Mouse (Mus musculus) forebrain, embryonic 13.5 days (tissue): Measurements from ENCODE around the gene Fau. TPM values are rescaled to one million over a fixed set of nuclear protein-coding genes. Genes with fewer than 3 reads are reported as not detected.
"Not testable (repeated sequence)": the region's sequence is repeated elsewhere in the genome, so short reads cannot be mapped to it uniquely, and the experiment has no call there.

Experiments
- ATAC-seq: fragments of 200-750 bp; cut with Nextera tagmentation; 2 replicates; pipeline ENCODE4 v1.8.0; 2017
- H3K27ac ChIP-seq: fragments of 300-500 bp; sonication (generic); 2 replicates; pipeline ENCODE4 v1.5.1; 2015; ENCODE audit warnings: inconsistent platforms, mild to moderate bottlenecking, moderate library complexity
- H3K27me3 ChIP-seq: fragments of 300-500 bp; sonication (generic); 2 replicates; pipeline ENCODE4 v1.6.1; 2015; ENCODE audit warnings: mild to moderate bottlenecking, inconsistent platforms
- H3K36me3 ChIP-seq: fragments of 300-500 bp; sonication (generic); 2 replicates; pipeline ENCODE4 v1.6.1; 2015; ENCODE audit warnings: mild to moderate bottlenecking, inconsistent platforms; ENCODE audit not compliant: poor library complexity, severe bottlenecking
- H3K4me1 ChIP-seq: fragments of 300-500 bp; sonication (generic); 2 replicates; pipeline ENCODE4 v1.6.1; 2015; ENCODE audit warnings: inconsistent platforms
- H3K4me2 ChIP-seq: fragments of 300-500 bp; sonication (generic); 2 replicates; pipeline ENCODE4 v1.6.1; 2015; ENCODE audit warnings: inconsistent platforms, mild to moderate bottlenecking, moderate library complexity
- H3K4me3 ChIP-seq: fragments of 300-500 bp; sonication (generic); 2 replicates; pipeline ENCODE4 v1.5.1; 2015; ENCODE audit warnings: mild to moderate bottlenecking, inconsistent platforms
- H3K9ac ChIP-seq: fragments of 300-500 bp; sonication (generic); 2 replicates; pipeline ENCODE4 v1.6.1; 2015; ENCODE audit warnings: mild to moderate bottlenecking, inconsistent platforms
- H3K9me3 ChIP-seq: fragments of 300-500 bp; sonication (generic); replicated peaks from 2 replicates; pipeline ENCODE4 v1.6.1; 2016; ENCODE audit warnings: inconsistent platforms
- WGBS: fragments of 180-500 bp; shearing (Covaris S2); methylation state at CpG from one replicate; pipeline ENCODE4 v1.1.7; 2015; 5-methylcytosine and 5-hydroxymethylcytosine counted together
- polyA plus RNA-seq: library from polyadenylated mRNA; unstranded; fragments of >200 nt; fragmentation: Nextera tagmentation; extraction: Ambion mirVana; gene quantifications from 2 replicates; pipeline ENCODE4 v1.2.1, GENCODE M21; 2015

The Fau gene
- polyA plus RNA-seq, 1 experiment from 2014 or later, result 758 TPM

DNA sequence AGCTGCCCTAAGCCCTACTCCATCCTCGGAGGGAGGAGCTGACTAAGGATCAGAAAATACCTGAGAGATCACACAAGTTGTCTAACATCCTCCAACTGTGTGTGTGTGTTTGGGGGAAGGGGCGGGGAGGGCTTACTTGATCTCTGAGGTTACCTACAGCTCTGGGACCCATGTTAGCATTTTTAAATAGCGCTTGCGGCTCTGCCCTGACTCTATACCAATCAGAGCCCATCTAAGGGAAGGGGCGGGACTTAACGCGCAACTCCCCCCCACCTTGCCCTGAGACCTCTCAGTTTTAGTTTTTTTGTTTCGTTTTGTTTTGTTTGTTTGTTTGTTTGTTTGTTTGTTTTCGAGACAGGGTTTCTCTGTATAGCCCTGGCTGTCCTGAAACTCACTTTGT, 28.2 kb upstream of the Fau start:
- H3K9me3 ChIP-seq, result no peaks in the 10 kb centered on the region
- no peak overlapping the region for H3K4me2 ChIP-seq
- H3K36me3 ChIP-seq, result no peaks in the 10 kb centered on the region
- no peak overlapping the region for H3K27ac ChIP-seq
- no peak overlapping the region for H3K9ac ChIP-seq
- ATAC-seq, result no peak
- H3K4me1 ChIP-seq, result no peaks in the 10 kb centered on the region
- H3K27me3 ChIP-seq, result no peaks in the 10 kb centered on the region
- H3K4me3 ChIP-seq, result no peak overlapping the region
- 79% methylated on average over 9 of the region's 9 CpGs for whole genome bisulfite sequencing

DNA sequence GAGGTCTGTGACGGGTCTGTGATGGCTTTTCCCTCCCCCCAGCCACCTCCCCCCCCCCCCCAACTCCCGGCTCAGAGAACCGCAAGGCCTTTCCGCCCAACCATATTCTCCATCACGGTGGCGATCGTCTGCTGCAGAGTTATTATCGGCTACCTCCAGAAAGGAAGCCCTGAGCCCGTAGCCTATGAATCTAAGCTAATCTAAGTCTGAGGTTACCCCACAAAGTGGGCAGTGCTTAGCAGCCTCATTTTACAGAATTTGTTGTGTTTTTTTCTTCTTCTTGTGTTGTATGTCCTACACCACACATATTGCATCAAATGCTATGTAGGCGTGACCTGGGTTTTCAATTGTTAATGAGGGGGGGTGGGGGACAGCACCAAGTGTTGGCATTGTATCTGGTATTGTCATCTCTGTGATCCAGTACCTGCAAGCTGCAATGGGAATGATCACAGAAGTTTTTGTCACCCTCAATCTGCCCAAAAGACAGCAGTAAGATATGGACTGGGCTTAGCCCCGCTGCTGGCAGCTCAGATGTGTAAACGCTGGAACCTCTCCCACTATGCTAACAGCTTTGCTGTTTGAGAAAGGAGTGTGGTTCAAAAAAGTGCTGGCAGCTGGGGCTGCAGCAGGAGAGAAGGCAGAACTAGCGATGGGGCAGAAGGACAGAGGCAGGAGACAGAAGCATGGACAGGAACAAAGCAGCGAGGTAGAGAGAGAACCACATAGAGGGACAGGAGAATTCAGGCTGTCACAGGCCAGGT, 26.9 kb upstream of the Fau start:
- H3K9me3 ChIP-seq, result no peaks in the 10 kb centered on the region
- no peak overlapping the region for H3K4me3 ChIP-seq
- H3K4me2 ChIP-seq, result no peak overlapping the region
- H3K36me3 ChIP-seq, result no peaks in the 10 kb centered on the region
- no peaks in the 10 kb centered on the region for H3K27me3 ChIP-seq
- no peaks in the 10 kb centered on the region for H3K4me1 ChIP-seq
- ATAC-seq, result no peak
- 73% methylated on average over 14 of the region's 14 CpGs for WGBS
- no peak overlapping the region for H3K27ac ChIP-seq
- no peak overlapping the region for H3K9ac ChIP-seq

- no peak overlapping the region for H3K4me2 ChIP-seq
- no peak overlapping the region for H3K27ac ChIP-seq
- no peak for ATAC-seq
- H3K27me3 ChIP-seq, result no peaks in the 10 kb centered on the region
- no peak overlapping the region for H3K9ac ChIP-seq
- no peak overlapping the region for H3K4me3 ChIP-seq
- WGBS, result 83% methylated on average over 9 of the region's 9 CpGs
- H3K9me3 ChIP-seq, result no peaks in the 10 kb centered on the region
- H3K4me1 ChIP-seq, result no peaks in the 10 kb centered on the region
- H3K36me3 ChIP-seq, result no peaks in the 10 kb centered on the region
These were observed 21.6 kb upstream of the Fau start for GRCm38 (mm10) chr19:6035966-6036585.

DNA sequence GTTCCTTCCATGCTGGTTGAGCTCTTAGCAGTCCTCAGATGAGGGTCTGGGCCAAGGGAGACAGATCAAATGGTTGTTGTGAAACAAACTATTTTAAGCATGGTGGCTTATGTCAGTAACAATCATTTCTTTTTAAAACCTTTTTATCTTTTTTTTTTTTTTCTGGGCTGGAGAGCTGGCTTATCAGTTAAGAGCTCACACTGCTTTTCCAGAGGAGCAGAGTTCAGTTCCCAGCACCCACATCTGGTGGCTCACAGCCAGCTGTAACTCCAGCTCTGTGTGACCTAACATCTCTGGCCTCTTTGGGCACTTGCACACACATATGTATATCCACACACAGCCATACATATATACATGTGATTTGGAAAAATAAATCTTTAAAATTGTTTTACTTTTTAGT, 19.9 kb upstream of the Fau start:
- Histone ChIP-seq H3K4me3 (no peak overlapping the region), H3K36me3 (no peaks in the 10 kb centered on the region), H3K9me3 (no peaks in the 10 kb centered on the region), H3K9ac (no peak overlapping the region), H3K4me1 (no peaks in the 10 kb centered on the region), H3K4me2 (no peak overlapping the region), H3K27ac (no peak overlapping the region), H3K27me3 (no peaks in the 10 kb centered on the region)
- no peak for ATAC-seq

DNA sequence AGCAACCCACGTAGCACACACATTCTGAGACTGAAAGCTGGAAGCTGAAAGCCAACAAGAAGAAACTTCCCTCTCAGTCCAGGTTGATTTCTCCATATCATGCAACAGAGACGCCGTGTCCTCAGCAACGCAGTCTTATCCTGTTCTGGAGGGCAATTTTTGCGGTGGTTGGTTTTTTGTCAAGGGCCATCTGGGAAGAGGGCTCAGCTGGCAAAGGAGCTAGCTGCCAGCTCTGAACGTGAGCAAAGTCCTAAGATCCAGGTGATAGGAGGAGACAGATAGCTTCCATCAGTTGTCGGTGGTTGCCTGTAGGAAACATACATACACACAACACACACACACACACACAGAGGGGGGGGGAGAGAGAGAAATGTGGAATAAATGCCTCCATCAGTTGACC, 19.3 kb upstream of the Fau start:
- H3K27me3 ChIP-seq, result no peaks in the 10 kb centered on the region
- H3K9ac ChIP-seq, result no peak overlapping the region
- WGBS, result 84% methylated on average over 7 of the region's 7 CpGs
- no peak overlapping the region for H3K4me2 ChIP-seq
- H3K4me3 ChIP-seq, result no peak overlapping the region
- H3K9me3 ChIP-seq, result no peaks in the 10 kb centered on the region
- H3K4me1 ChIP-seq, result no peaks in the 10 kb centered on the region
- H3K36me3 ChIP-seq, result no peaks in the 10 kb centered on the region
- no peak overlapping the region for H3K27ac ChIP-seq
- no peak for ATAC-seq

GRCm38 (mm10) chr19:6040002-6040401, 17.6 kb upstream of the Fau start:
- Histone ChIP-seq H3K9me3 (no peaks in the 10 kb centered on the region), H3K4me3 (no peak overlapping the region)
- no peak for ATAC-seq

DNA sequence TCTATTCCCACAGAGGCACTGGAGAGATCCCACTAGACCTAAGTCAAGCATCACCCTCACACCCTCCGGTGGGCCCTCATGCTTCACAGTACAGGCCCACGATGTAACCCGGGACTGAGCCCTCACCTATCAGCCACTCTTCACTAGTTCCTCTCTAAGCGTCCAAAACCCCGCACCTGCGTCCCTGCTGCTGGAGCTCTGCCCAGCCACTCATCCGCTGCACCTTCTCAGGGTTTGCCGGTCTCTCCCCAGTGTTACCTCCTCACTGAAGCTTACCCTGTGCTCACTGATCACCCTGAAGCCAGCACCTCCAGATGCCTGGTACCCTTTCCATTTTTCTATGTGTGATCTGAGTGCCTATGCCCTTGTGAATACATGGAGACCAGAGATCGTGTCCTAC, 15.4 kb upstream of the Fau start:
- H3K4me2 ChIP-seq, result no peak overlapping the region
- no peak for ATAC-seq
- 82% methylated on average over 9 of the region's 9 CpGs for WGBS
- H3K36me3 ChIP-seq, result no peaks in the 10 kb centered on the region
- no peak overlapping the region for H3K27ac ChIP-seq
- no peak overlapping the region for H3K4me3 ChIP-seq
- H3K4me1 ChIP-seq, result peaks cover 12% of the 10 kb centered on the region
- H3K27me3 ChIP-seq, result no peaks in the 10 kb centered on the region
- no peak overlapping the region for H3K9ac ChIP-seq
- H3K9me3 ChIP-seq, result no peaks in the 10 kb centered on the region

More at GRCm38 (mm10) chr19:6040002-6040401, 17.6 kb upstream of the Fau start:
- H3K27me3 ChIP-seq, result no peaks in the 10 kb centered on the region
- no peak overlapping the region for H3K4me2 ChIP-seq
- H3K36me3 ChIP-seq, result no peaks in the 10 kb centered on the region
- H3K9ac ChIP-seq, result no peak overlapping the region
- H3K27ac ChIP-seq, result no peak overlapping the region
- peaks cover 2% of the 10 kb centered on the region for H3K4me1 ChIP-seq

GRCm38 (mm10) chr19:6044102-6044501, 13.5 kb upstream of the Fau start:
- not testable (repeated sequence) for H3K27me3 ChIP-seq, H3K4me3 ChIP-seq, H3K9ac ChIP-seq, H3K9me3 ChIP-seq, ATAC-seq, H3K4me2 ChIP-seq, H3K27ac ChIP-seq
- 65% methylated on average over 4 of the region's 4 CpGs for WGBS
- Histone ChIP-seq H3K4me1 (peaks cover 27% of the 10 kb centered on the region), H3K36me3 (peaks cover 11% of the 10 kb centered on the region)

DNA sequence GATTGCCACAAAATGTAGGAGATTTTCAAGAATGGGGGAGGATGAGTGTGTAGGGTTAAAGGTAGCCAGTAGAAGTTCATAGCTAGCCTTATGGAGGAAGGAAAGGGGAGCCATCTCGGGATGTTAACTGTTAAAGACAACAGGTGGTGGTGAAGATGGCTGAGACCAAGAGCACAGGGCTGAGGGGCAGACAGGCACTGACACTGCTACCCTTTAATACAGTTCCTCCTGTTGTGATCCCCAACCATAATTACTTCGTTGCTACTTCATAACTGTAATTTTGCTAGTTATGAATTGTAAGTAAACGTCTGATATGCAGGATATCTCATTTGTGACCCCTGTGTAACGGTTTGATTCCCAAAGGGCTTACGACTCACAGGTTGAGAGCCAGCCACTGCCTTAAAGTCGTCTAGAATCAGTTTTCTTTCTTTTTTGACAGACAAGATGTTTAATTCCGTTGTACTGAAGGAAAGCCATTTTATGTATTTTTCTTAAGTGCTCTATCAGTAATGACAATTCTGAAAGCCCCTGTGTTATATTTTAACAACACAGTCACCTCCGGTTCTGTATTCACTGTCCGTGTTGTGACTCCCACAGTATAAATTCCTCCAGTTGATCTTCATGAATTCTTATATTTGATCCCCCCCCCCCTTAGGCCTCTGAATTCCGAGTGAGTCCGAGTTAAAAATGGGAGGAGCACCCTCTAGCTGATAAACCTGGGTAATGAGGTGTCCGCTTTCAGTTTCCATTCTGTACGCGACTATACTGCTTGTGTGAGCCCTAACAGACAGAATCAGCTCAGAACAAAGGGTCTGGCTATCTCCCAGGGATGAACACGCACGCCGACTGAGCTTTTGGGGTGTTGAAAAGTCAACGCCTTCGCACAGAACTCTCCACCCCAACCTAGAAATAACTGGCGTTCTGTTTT, 12.0 kb upstream of the Fau start:
- peaks cover 26% of the 10 kb centered on the region for H3K36me3 ChIP-seq
- H3K4me2 ChIP-seq, result peak overlapping the region; percentile 99
- H3K4me1 ChIP-seq, result peaks cover 27% of the 10 kb centered on the region
- peak; percentile 55 for ATAC-seq
- H3K9ac ChIP-seq, result peak overlapping the region; percentile 95
- H3K4me3 ChIP-seq, result peak overlapping the region; percentile 95
- 21% methylated on average over 20 of the region's 20 CpGs for WGBS
- no peaks in the 10 kb centered on the region for H3K9me3 ChIP-seq
- H3K27me3 ChIP-seq, result no peaks in the 10 kb centered on the region
- peak overlapping the region; percentile 98 for H3K27ac ChIP-seq

- peak within 1 kb of the TSS; percentile 98 for H3K27ac ChIP-seq
- H3K4me3 ChIP-seq, result peak within 1 kb of the TSS; percentile 95
- H3K9ac ChIP-seq, result peak within 1 kb of the TSS; percentile 95
- H3K36me3 ChIP-seq, result peaks cover 35% of the 10 kb centered on the region
- peak within 1 kb of the TSS; percentile 99 for H3K4me2 ChIP-seq
- under 1% methylated on average over 65 of the region's 65 CpGs for WGBS
- no peaks in the 10 kb centered on the region for H3K9me3 ChIP-seq
- ATAC-seq, result peak; percentile 93
- H3K4me1 ChIP-seq, result peaks cover 27% of the 10 kb centered on the region
- H3K27me3 ChIP-seq, result no peaks in the 10 kb centered on the region
These were observed 11.1 kb upstream of the Fau start, which contains the start of gene Syvn1 for GRCm38 (mm10) chr19:6046294-6047153. TSS of gene Syvn1 (plus strand) at chr19:6046576.

GRCm38 (mm10) chr19:6047154-6047898, 10.3 kb upstream of the Fau start:
- no peaks in the 10 kb centered on the region for H3K27me3 ChIP-seq
- no peaks in the 10 kb centered on the region for H3K9me3 ChIP-seq
- peak overlapping the region; percentile 95 for H3K4me3 ChIP-seq
- ATAC-seq, result peak; percentile 9
- peak overlapping the region; percentile 98 for H3K27ac ChIP-seq
- peak overlapping the region; percentile 95 for H3K9ac ChIP-seq
- H3K4me1 ChIP-seq, result peaks cover 27% of the 10 kb centered on the region
- WGBS, result 2% methylated on average over 39 of the region's 44 CpGs
- peaks cover 43% of the 10 kb centered on the region for H3K36me3 ChIP-seq
- H3K4me2 ChIP-seq, result peak overlapping the region; percentile 99
